Mouse (Mus musculus) duodenum, adult 2 months (tissue): ENCODE data around the gene Ap4m1. TPM values are rescaled to one million over a fixed set of nuclear protein-coding genes. Genes with fewer than 3 reads are reported as not detected.

ENCODE experiments used
- polyA plus RNA-seq: library from polyadenylated mRNA; depleted of rRNA; stranded (reverse); fragments of >200 nt; gene quantifications from 2 replicates; pipeline ENCODE4 v1.2.3, GENCODE M21; 2012; ENCODE audit warnings: low replicate concordance; rRNA removed

Gene Ap4m1
- 17.7 and 26.6 TPM in 2 replicates for polyA plus RNA-seq

GRCm38 (mm10) chr5:138171695-138172491 is at the start of gene Ap4m1, which contains the start of gene Mcm7:
TSS of gene Ap4m1 (plus strand) at chr5:138172002.
TSS of gene Mcm7 (minus strand) at chr5:138172422.

GRCm38 (mm10) chr5:138155443-138155976 is 16.3 kb upstream of the Ap4m1 start, which contains the start of gene Zfp113:
TSS of gene Zfp113 (minus strand) at chr5:138155744.

GRCm38 (mm10) chr5:138160842-138161665 is 10.7 kb upstream of the Ap4m1 start, which contains the start of gene Cops6:
TSS of gene Cops6 (plus strand) at chr5:138161071.

GRCm38 (mm10) chr5:138186950-138187638 is 15.3 kb downstream of the Ap4m1 start, which contains the start of the genes Taf6 and Cnpy4:
TSS of gene Taf6 (minus strand) at chr5:138187451.
TSS of gene Cnpy4 (plus strand) at chr5:138187485.

GRCm38 (mm10) chr5:138193771-138194727 is 22.2 kb downstream of the Ap4m1 start, which contains the start of gene Mblac1:
TSS of gene Mblac1 (plus strand) at chr5:138194314.

GRCm38 (mm10) chr5:138225700-138226099 is 53.9 kb downstream of the Ap4m1 start, which contains the start of gene Nxpe5:
TSS of gene Nxpe5 (plus strand) at chr5:138225898.

Other genes with a start within 250 kb of the Ap4m1 start
- 0.04 TPM in 1 of 2 replicates, not detected in the other for gene Gjc3, start 208.9 kb upstream of the Ap4m1 start, polyA plus RNA-seq
- gene Azgp1, start 190.5 kb upstream of the Ap4m1 start, polyA plus RNA-seq, result 0.48 TPM in 1 of 2 replicates, not detected in the other
- not detected in 2 replicates for gene Smok3a, start 150.7 kb upstream of the Ap4m1 start, polyA plus RNA-seq
- not detected in 2 replicates for gene Smok3b, start 150.6 kb upstream of the Ap4m1 start, polyA plus RNA-seq
- not detected in 2 replicates for gene Smok3c, start 118.8 kb upstream of the Ap4m1 start, polyA plus RNA-seq
- 0.59 and 1.2 TPM in 2 replicates for gene Zkscan1, start 86.9 kb upstream of the Ap4m1 start, polyA plus RNA-seq
- 2.6 TPM in 2 replicates for gene Zscan21, start 55.1 kb upstream of the Ap4m1 start, polyA plus RNA-seq
- gene Zfp113, start 16.3 kb upstream of the Ap4m1 start, polyA plus RNA-seq, result 0.43 and 7.8 TPM in 2 replicates
- gene Cops6, start 10.9 kb upstream of the Ap4m1 start, polyA plus RNA-seq, result 33.6 and 40.6 TPM in 2 replicates
- gene Mcm7, start 420 bp downstream of the Ap4m1 start, polyA plus RNA-seq, result 21.0 and 23.3 TPM in 2 replicates
- 37.0 and 39.4 TPM in 2 replicates for gene Taf6, start 15.4 kb downstream of the Ap4m1 start, polyA plus RNA-seq
- 0.37 and 0.59 TPM in 2 replicates for gene Cnpy4, start 15.5 kb downstream of the Ap4m1 start, polyA plus RNA-seq
- 3.1 and 4.6 TPM in 2 replicates for gene Mblac1, start 22.3 kb downstream of the Ap4m1 start, polyA plus RNA-seq
- gene Nxpe5, start 53.9 kb downstream of the Ap4m1 start, polyA plus RNA-seq, result 0.39 and 0.55 TPM in 2 replicates
- 120 and 177 TPM in 2 replicates for gene Lamtor4, start 83.5 kb downstream of the Ap4m1 start, polyA plus RNA-seq
- 58.8 and 80.5 TPM in 2 replicates for gene BC037034, start 92.0 kb downstream of the Ap4m1 start, polyA plus RNA-seq
- 0.12 and 0.42 TPM in 2 replicates for gene Gal3st4, start 100.8 kb downstream of the Ap4m1 start, polyA plus RNA-seq
- not detected in 2 replicates for gene Gm43720, start 108.0 kb downstream of the Ap4m1 start, polyA plus RNA-seq
- 1.0 and 2.2 TPM in 2 replicates for gene Gpc2, start 108.0 kb downstream of the Ap4m1 start, polyA plus RNA-seq
- 0.07 and 0.26 TPM in 2 replicates for gene Stag3, start 108.2 kb downstream of the Ap4m1 start, polyA plus RNA-seq
- 0.48 and 1.2 TPM in 2 replicates for gene Pvrig, start 170.0 kb downstream of the Ap4m1 start, polyA plus RNA-seq